Mouse (Mus musculus): ENCODE results near the gene Mageb5.
"Not testable (repeated sequence)": the region's sequence is repeated elsewhere in the genome, so short reads cannot be mapped to it uniquely, and the experiment has no call there.

The Mageb5 gene

DNA sequence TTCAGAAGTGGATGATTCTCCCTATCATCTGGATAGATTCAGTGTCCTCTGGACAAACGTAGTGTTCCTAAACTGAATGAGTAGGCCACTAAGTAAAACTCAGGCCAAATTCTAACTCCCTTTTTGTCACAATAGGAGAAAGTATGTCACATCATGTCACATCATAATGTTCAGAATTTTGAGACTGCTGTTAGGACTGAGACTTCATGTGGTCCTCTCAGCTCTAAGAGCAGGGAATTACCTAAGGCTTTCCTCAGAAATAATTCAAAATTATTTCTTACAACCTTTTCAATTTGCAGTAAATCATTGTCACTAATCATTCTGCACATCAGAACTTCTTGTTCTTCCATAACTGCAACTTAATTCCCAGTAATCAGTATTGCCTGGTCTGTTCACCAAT is at the start of gene Mageb5:
Gene Mageb5, minus strand, starts transcription at position 101 of the 400 bp plus-strand sequence.
- not testable (repeated sequence) for ATAC-seq (ENCODE audit: insufficient number of reproducible peaks, low FRiP score, low TSS enrichment)

DNA sequence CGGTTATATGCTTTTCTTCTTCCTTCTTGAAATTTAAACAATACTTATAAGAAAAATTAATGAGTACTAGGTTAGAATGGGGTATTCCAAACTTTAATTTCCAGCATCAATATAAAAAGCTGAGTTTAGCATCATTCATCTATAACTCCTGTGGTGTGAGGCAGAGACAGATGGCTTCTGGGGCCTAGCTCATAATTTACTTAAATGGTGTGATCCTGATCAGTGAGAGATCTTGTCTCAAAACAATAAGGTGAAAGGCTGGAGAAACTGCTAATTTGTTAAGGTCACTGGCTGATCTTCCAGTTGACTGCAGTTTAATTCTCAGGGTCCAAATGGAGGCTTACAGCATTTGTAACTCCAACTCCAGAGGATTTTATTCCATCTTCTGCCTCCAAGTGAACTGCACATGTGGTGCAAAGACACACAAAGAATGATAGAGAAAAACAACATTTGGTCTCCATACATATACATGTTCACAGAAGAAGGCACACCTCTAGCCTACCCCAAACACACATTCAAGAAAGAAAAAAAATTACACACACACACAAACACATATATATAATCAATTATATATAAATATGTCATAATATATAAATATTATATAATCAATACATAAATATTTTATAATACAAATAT is 23.1 kb downstream of the Mageb5 start:
- not testable (repeated sequence) for ATAC-seq (ENCODE audit: insufficient number of reproducible peaks, low FRiP score, low TSS enrichment)

All from cerebellum, adult (tissue).